Mouse (Mus musculus) hindbrain, embryonic 14.5 days (tissue): ENCODE measurements around the gene Asrgl1. TPM values are rescaled to one million over a fixed set of nuclear protein-coding genes. Genes with fewer than 3 reads are reported as not detected.
A peak's percentile ranks its signal among the peaks of the same experiment; 100 is the strongest.
"Not testable (repeated sequence)": the region's sequence is repeated elsewhere in the genome, so short reads cannot be mapped to it uniquely, and the experiment has no call there.

ENCODE experiments used
- ATAC-seq: fragments of 200-750 bp; cut with Nextera tagmentation; 2 replicates; pipeline ENCODE4 v1.8.0; 2017; ENCODE audit warnings: moderate number of reproducible peaks, mild to moderate bottlenecking, moderate TSS enrichment, moderate library complexity; ENCODE audit not compliant: low FRiP score
- DNase-seq: peaks from one replicate; pipeline ENCODE4 v3.0.0-alpha.2; 2015; ENCODE audit warnings: low spot score
- H3K27ac ChIP-seq: fragments of 300-500 bp; sonication (generic); 2 replicates; pipeline ENCODE4 v1.5.1; 2014; ENCODE audit warnings: mild to moderate bottlenecking, moderate library complexity
- H3K27me3 ChIP-seq: fragments of 300-500 bp; sonication (generic); 2 replicates; pipeline ENCODE4 v1.6.1; 2014; ENCODE audit warnings: mild to moderate bottlenecking, low read length, mixed read lengths; ENCODE audit not compliant: control insufficient read depth, insufficient read depth
- H3K36me3 ChIP-seq: fragments of 300-500 bp; sonication (generic); replicated peaks from 2 replicates; pipeline ENCODE4 v1.6.1; 2014; ENCODE audit not compliant: control insufficient read depth, insufficient read depth
- H3K4me1 ChIP-seq: fragments of 300-500 bp; sonication (generic); replicated peaks from 2 replicates; pipeline ENCODE4 v1.6.1; 2014; ENCODE audit warnings: antibody characterized with exemption, low read length, mixed read lengths; ENCODE audit not compliant: control insufficient read depth, insufficient read depth
- H3K4me2 ChIP-seq: fragments of 300-500 bp; sonication (generic); replicated peaks from 2 replicates; pipeline ENCODE4 v1.6.1; 2014; ENCODE audit warnings: mild to moderate bottlenecking, moderate library complexity
- H3K4me3 ChIP-seq: fragments of 300-500 bp; sonication (generic); replicated peaks from 2 replicates; pipeline ENCODE4 v1.5.1; 2014; ENCODE audit warnings: mild to moderate bottlenecking, low read length
- H3K9ac ChIP-seq: fragments of 300-500 bp; sonication (generic); 2 replicates; pipeline ENCODE4 v1.6.1; 2014
- H3K9me3 ChIP-seq: fragments of 300-500 bp; sonication (generic); 2 replicates; pipeline ENCODE4 v1.6.1; 2016; ENCODE audit warnings: low read length; ENCODE audit not compliant: control insufficient read depth
- WGBS: fragments of 180-500 bp; shearing (Covaris S2); extraction: QIAGEN DNeasy Blood & Tissue Kit; methylation state at CpG from one replicate; pipeline ENCODE4 v1.1.7; 2014; 5-methylcytosine and 5-hydroxymethylcytosine counted together
- polyA plus RNA-seq: library from polyadenylated mRNA; unstranded; fragments of >200 nt; fragmentation: Nextera tagmentation; extraction: Ambion mirVana; gene quantifications from 2 replicates; pipeline ENCODE4 v1.2.1, GENCODE M21; 2014

The Asrgl1 gene
- polyA plus RNA-seq, 1 experiment from 2014 or later: 27.0 TPM

- no peaks in the 10 kb centered on the region for H3K36me3 ChIP-seq
- H3K4me2 ChIP-seq: no peak overlapping the region
- H3K9me3 ChIP-seq: no peaks in the 10 kb centered on the region
- ATAC-seq (no peak), DNase-seq (no peak)
- 71% methylated on average over 5 of the region's 5 CpGs for WGBS
- H3K27ac ChIP-seq: no peak overlapping the region
- H3K27me3 ChIP-seq: no peaks in the 10 kb centered on the region
- no peak overlapping the region for H3K9ac ChIP-seq
- no peaks in the 10 kb centered on the region for H3K4me1 ChIP-seq
- no peak overlapping the region for H3K4me3 ChIP-seq
Observed at GRCm38 (mm10) chr19:9095111-9095510, 40.3 kb downstream of the Asrgl1 start.

GRCm38 (mm10) chr19:9090709-9091108 is 44.7 kb downstream of the Asrgl1 start:
- no peaks in the 10 kb centered on the region for H3K27me3 ChIP-seq
- no peaks in the 10 kb centered on the region for H3K4me1 ChIP-seq
- 67% methylated on average over 2 of the region's 2 CpGs for WGBS
- H3K27ac ChIP-seq: no peak overlapping the region
- H3K9ac ChIP-seq: no peak overlapping the region
- no peaks in the 10 kb centered on the region for H3K36me3 ChIP-seq
- H3K4me3 ChIP-seq: no peak overlapping the region
- no peak overlapping the region for H3K4me2 ChIP-seq
- H3K9me3 ChIP-seq: no peaks in the 10 kb centered on the region
- DNase-seq (no peak), ATAC-seq (no peak)

GRCm38 (mm10) chr19:9090191-9090590 is 45.2 kb downstream of the Asrgl1 start:
- Histone ChIP-seq H3K9me3 (no peaks in the 10 kb centered on the region), H3K27ac (no peak overlapping the region), H3K4me2 (no peak overlapping the region), H3K36me3 (no peaks in the 10 kb centered on the region), H3K4me3 (no peak overlapping the region), H3K4me1 (no peaks in the 10 kb centered on the region), H3K9ac (no peak overlapping the region), H3K27me3 (no peaks in the 10 kb centered on the region)
- ATAC-seq (no peak), DNase-seq (no peak)
- 73% methylated on average over 4 of the region's 4 CpGs for WGBS

- Histone ChIP-seq H3K4me1 (no peaks in the 10 kb centered on the region), H3K9me3 (no peaks in the 10 kb centered on the region), H3K36me3 (no peaks in the 10 kb centered on the region), H3K4me2 (no peak within 1 kb of the TSS), H3K4me3 (no peak within 1 kb of the TSS), H3K9ac (no peak within 1 kb of the TSS), H3K27me3 (no peaks in the 10 kb centered on the region), H3K27ac (no peak within 1 kb of the TSS)
- 90% methylated on average over 4 of the region's 4 CpGs for WGBS
- DNase-seq (no peak), ATAC-seq (no peak)
Observed at GRCm38 (mm10) chr19:9087821-9088220, 47.6 kb downstream of the Asrgl1 start, which contains the start of gene Scgb1a1. TSS of gene Scgb1a1 (minus strand) at chr19:9087958.

GRCm38 (mm10) chr19:9083892-9084291 is 51.5 kb downstream of the Asrgl1 start:
- not testable (repeated sequence) for ATAC-seq

GRCm38 (mm10) chr19:9083010-9083355 is 52.5 kb downstream of the Asrgl1 start:
- H3K4me3 ChIP-seq: no peak overlapping the region
- H3K36me3 ChIP-seq: no peaks in the 10 kb centered on the region
- ATAC-seq (0 out of 2 replicates have a peak, but pooled peaks have one; percentile 3), DNase-seq (no peak)
- H3K27ac ChIP-seq: no peak overlapping the region
- H3K27me3 ChIP-seq: no peaks in the 10 kb centered on the region
- 82% methylated on average over 2 of the region's 2 CpGs for WGBS
- 0 out of 2 replicates have a peak, but pooled peaks cover 4% of the 10 kb centered on the region for H3K4me1 ChIP-seq
- no peaks in the 10 kb centered on the region for H3K9me3 ChIP-seq
- H3K9ac ChIP-seq: no peak overlapping the region
- H3K4me2 ChIP-seq: no peak overlapping the region

More at GRCm38 (mm10) chr19:9083892-9084291, 51.5 kb downstream of the Asrgl1 start:
- H3K9me3 ChIP-seq, DNase-seq, H3K9ac ChIP-seq, H3K27ac ChIP-seq, H3K27me3 ChIP-seq, H3K4me2 ChIP-seq, H3K4me3 ChIP-seq, H3K4me1 ChIP-seq, H3K36me3 ChIP-seq: not testable (repeated sequence)
- 77% methylated on average over 2 of the region's 2 CpGs for WGBS

- 18% methylated on average over 23 of the region's 23 CpGs for WGBS
- Histone ChIP-seq H3K4me1 (0 out of 2 replicates have a peak, but pooled peaks cover 4% of the 10 kb centered on the region), H3K9ac (no peak overlapping the region), H3K27ac (no peak overlapping the region), H3K9me3 (no peaks in the 10 kb centered on the region), H3K4me3 (no peak overlapping the region), H3K27me3 (no peaks in the 10 kb centered on the region), H3K4me2 (peak overlapping the region; percentile 18), H3K36me3 (no peaks in the 10 kb centered on the region)
- peak; percentile 90 for ATAC-seq
- peak; percentile 86 for DNase-seq
Observed at GRCm38 (mm10) chr19:9082191-9083009, 53.0 kb downstream of the Asrgl1 start.

- no peaks in the 10 kb centered on the region for H3K9me3 ChIP-seq
- ATAC-seq (no peak), DNase-seq (no peak)
- H3K36me3 ChIP-seq: no peaks in the 10 kb centered on the region
- no peaks in the 10 kb centered on the region for H3K27me3 ChIP-seq
- peak overlapping the region; percentile 18; the same call in 1 of the 2 replicates for H3K4me2 ChIP-seq
- H3K9ac ChIP-seq: no peak overlapping the region
- H3K4me3 ChIP-seq: no peak overlapping the region
- H3K4me1 ChIP-seq: 0 out of 2 replicates have a peak, but pooled peaks cover 4% of the 10 kb centered on the region
- WGBS: 87% methylated on average over 14 of the region's 14 CpGs
- no peak overlapping the region for H3K27ac ChIP-seq
Observed at GRCm38 (mm10) chr19:9081311-9082190, 53.9 kb downstream of the Asrgl1 start.

- no peak overlapping the region for H3K27ac ChIP-seq
- H3K4me3 ChIP-seq: no peak overlapping the region
- H3K4me1 ChIP-seq: 0 out of 2 replicates have a peak, but pooled peaks cover 4% of the 10 kb centered on the region
- H3K9me3 ChIP-seq: no peaks in the 10 kb centered on the region
- no peaks in the 10 kb centered on the region for H3K36me3 ChIP-seq
- 43% methylated on average over 7 of the region's 7 CpGs for WGBS
- ATAC-seq: no peak
- no peak for DNase-seq
- no peak overlapping the region for H3K4me2 ChIP-seq
- H3K27me3 ChIP-seq: no peaks in the 10 kb centered on the region
- no peak overlapping the region for H3K9ac ChIP-seq
Observed at GRCm38 (mm10) chr19:9079916-9080315, 55.5 kb downstream of the Asrgl1 start.
